Mouse (Mus musculus): Measurements from ENCODE around the gene Dph7. TPM values are rescaled to one million over a fixed set of nuclear protein-coding genes. Genes with fewer than 3 reads are reported as not detected.

The Dph7 gene
- 17.2 and 22.0 TPM in 2 replicates for polyA plus RNA-seq (2014; fragmentation: Nextera tagmentation; extraction: Ambion mirVana)

DNA sequence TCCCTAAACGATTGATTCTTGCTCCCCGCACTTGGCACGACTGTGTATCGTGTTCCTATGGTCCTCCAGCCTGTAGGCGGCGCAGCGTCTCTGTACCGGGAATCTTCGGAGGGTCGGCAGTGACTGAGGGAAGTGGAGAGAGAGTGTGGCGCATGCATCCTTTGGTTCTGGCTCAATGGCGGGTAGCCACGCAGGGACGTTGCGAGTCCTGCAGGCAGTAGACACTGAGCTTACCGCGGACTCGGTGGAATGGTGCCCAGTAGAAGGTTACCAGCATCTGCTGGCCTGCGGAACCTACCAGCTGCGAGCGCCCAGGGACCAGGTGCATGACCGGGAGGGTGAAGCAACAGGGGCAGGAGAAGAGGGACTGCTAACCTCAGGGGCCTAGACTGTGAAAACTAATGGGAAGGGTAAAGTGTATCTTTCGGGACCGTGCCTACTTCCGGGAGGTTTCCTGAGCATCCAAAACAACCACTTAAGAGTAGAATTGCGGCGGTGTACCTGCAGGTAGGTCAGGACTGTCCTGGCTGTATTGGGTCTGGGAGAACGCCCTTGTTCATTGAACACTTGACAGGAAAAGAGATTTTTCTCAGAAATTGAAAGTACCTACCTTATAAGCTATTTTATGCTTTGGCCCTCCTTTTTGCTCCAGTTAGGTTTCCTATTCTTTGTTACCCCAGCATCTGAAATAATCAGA lies at the start of gene Dph7:
Gene Dph7 (plus strand): TSS at position 97 of the 697 bp plus-strand sequence.
- H3K9me3 ChIP-seq (replicated peaks; ENCODE audit: control insufficient read depth, low read length): no peaks in the 10 kb centered on the region
- peak within 1 kb of the TSS; percentile 89 for H3K9ac ChIP-seq (ENCODE audit: low read depth, low read length)
- H3K4me2 ChIP-seq: peak within 1 kb of the TSS; percentile 71
- H3K27ac ChIP-seq (ENCODE audit: low read depth, low read length): no peak within 1 kb of the TSS
- peaks cover 6% of the 10 kb centered on the region; the same call in 1 of the 2 replicates for H3K4me1 ChIP-seq (ENCODE audit: control insufficient read depth, insufficient read depth, low read length)
- peak; percentile 75 for ATAC-seq (replicated peaks; ENCODE audit: insufficient number of reproducible peaks, low FRiP score, low TSS enrichment)
- H3K36me3 ChIP-seq (ENCODE audit: control insufficient read depth, insufficient read depth, low read length): peaks cover 13% of the 10 kb centered on the region
- 2% methylated on average over 28 of the region's 28 CpGs for WGBS (ENCODE audit: insufficient replicate concordance)
- no peaks in the 10 kb centered on the region for H3K27me3 ChIP-seq (ENCODE audit: control insufficient read depth, insufficient read depth, low read length)
- H3K4me3 ChIP-seq (ENCODE audit: low read depth, low read length): peak within 1 kb of the TSS; percentile 74

DNA sequence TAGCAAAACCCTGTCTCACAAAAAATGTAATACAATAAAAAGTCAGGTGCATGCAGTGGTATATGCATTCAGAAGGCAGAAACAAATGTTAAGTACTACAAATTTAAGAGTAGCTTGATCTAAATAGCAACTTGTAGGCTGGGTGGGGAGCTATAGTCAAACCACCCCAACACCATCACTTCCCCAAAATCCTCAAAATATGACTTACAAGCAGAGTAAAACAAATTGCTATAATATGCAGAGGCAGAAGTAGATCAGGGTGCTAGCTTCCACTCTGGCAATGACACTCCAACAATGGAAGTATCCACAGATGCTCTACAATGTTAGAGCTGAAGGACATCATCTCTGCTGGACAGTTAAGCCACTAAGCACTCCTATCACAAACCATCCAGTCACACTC lies 49.6 kb upstream of the Dph7 start:
- H3K27me3 ChIP-seq (ENCODE audit: control insufficient read depth, insufficient read depth, low read length): no peaks in the 10 kb centered on the region
- H3K36me3 ChIP-seq (ENCODE audit: control insufficient read depth, insufficient read depth, low read length): no peaks in the 10 kb centered on the region
- H3K9ac ChIP-seq (ENCODE audit: low read depth, low read length): no peak overlapping the region
- no peak for ATAC-seq (replicated peaks; ENCODE audit: insufficient number of reproducible peaks, low FRiP score, low TSS enrichment)
- H3K4me2 ChIP-seq: no peak overlapping the region
- no peaks in the 10 kb centered on the region for H3K9me3 ChIP-seq (replicated peaks; ENCODE audit: control insufficient read depth, low read length)
- peaks cover 4% of the 10 kb centered on the region for H3K4me1 ChIP-seq (ENCODE audit: control insufficient read depth, insufficient read depth, low read length)
- H3K4me3 ChIP-seq (ENCODE audit: low read depth, low read length): no peak overlapping the region
- H3K27ac ChIP-seq (ENCODE audit: low read depth, low read length): no peak overlapping the region

DNA sequence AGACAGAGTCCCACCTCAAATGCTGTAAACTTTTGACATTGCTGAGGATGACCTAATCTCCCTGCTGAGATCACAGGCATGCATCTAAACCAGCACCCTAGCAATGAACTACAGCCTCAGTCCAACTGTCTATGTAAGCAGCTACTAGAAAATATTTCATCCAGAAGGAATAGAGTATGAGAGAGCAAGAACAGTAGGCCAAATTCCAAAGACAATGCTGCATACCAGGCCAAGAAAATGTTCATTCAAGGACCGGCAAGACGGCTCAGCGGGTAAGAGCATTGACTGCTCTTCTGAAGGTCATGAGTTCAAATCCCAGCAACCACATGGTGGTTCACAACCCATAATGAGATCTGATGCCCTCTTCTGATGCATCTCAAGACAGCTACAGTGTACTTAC lies 47.4 kb upstream of the Dph7 start:
- Histone ChIP-seq H3K4me2 (no peak overlapping the region), H3K27ac (ENCODE audit: low read depth, low read length) (no peak overlapping the region), H3K27me3 (ENCODE audit: control insufficient read depth, insufficient read depth, low read length) (no peaks in the 10 kb centered on the region), H3K9me3 (replicated peaks; ENCODE audit: control insufficient read depth, low read length) (no peaks in the 10 kb centered on the region), H3K4me1 (ENCODE audit: control insufficient read depth, insufficient read depth, low read length) (peaks cover 12% of the 10 kb centered on the region), H3K9ac (ENCODE audit: low read depth, low read length) (no peak overlapping the region), H3K4me3 (ENCODE audit: low read depth, low read length) (no peak overlapping the region), H3K36me3 (ENCODE audit: control insufficient read depth, insufficient read depth, low read length) (no peaks in the 10 kb centered on the region)
- WGBS (ENCODE audit: insufficient replicate concordance): 88% methylated on average over 3 of the region's 3 CpGs
- ATAC-seq (replicated peaks; ENCODE audit: insufficient number of reproducible peaks, low FRiP score, low TSS enrichment): no peak

DNA sequence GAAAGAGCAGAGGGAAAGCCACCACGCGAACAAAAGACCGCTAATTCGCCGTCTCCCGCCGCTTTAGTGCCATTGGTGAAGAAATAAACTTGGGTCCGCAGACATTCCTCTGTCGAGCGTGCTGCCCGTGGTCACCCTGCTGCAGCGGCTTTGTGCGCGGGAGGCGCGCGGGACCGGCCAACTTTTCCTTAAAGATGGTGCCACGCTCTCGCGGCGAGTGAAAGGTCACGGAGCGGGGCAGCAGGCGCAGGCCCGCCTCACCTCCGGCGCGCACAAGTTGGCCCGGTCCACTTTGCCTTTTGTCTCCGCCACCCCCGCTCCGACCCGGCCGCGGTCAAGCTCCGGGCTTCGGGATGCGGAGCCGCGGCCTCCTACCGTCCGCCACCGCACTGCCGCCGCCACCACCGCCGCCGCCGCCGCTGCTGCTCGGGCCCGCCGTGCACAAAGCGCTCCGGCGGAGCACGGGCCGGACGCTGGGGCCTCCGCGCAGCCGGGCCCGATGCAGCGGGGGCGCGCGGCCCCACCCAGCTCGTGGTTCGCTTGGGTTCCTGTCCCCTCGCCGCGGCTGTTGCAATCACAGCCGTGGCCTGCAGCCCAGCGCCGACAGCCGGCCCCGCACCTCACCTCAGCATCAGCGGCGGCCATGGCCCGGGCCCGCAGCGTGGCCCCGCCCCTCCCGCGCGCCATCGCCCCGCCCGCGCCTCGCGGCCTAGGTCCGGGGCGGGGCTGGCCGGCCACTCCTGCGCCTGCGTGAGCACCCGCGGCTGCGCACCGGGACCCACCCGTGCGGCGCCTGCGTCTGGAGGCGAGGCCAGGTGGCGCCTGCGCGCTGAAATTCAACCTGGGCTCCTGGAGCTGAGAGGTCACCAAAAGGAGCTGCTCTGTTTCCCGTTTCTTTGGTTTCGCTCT lies 43.0 kb upstream of the Dph7 start, which contains the start of gene Ehmt1:
Gene Ehmt1 (minus strand): TSS at position 685 of the 909 bp plus-strand sequence.
- peak within 1 kb of the TSS; percentile 89 for H3K27ac ChIP-seq (ENCODE audit: low read depth, low read length)
- H3K4me1 ChIP-seq (ENCODE audit: control insufficient read depth, insufficient read depth, low read length): peaks cover 12% of the 10 kb centered on the region
- no peaks in the 10 kb centered on the region for H3K27me3 ChIP-seq (ENCODE audit: control insufficient read depth, insufficient read depth, low read length)
- peak within 1 kb of the TSS; percentile 99 for H3K4me3 ChIP-seq (ENCODE audit: low read depth, low read length)
- ATAC-seq (replicated peaks; ENCODE audit: insufficient number of reproducible peaks, low FRiP score, low TSS enrichment): peak; percentile 98
- H3K36me3 ChIP-seq (ENCODE audit: control insufficient read depth, insufficient read depth, low read length): no peaks in the 10 kb centered on the region
- peak within 1 kb of the TSS; percentile 74 for H3K4me2 ChIP-seq
- H3K9ac ChIP-seq (ENCODE audit: low read depth, low read length): peak within 1 kb of the TSS; percentile 98
- H3K9me3 ChIP-seq (replicated peaks; ENCODE audit: control insufficient read depth, low read length): no peaks in the 10 kb centered on the region
- under 1% methylated on average over 103 of the region's 112 CpGs for WGBS (ENCODE audit: insufficient replicate concordance)

DNA sequence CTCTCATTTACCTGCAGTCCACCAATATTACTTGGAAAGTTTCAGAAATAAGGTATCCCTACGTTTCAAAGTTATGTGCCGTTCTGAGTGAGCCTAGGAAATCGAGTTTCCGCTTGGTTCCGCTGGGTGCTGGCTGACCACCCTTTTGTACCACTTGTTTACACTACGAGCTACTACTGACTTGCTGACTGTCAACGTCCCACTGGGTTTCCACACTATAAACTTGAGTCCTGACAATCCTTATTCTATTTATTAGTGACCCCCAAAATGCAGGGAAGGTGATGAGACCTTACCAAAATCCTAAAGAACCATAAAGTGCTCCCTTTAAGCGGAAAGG lies 42.4 kb upstream of the Dph7 start:
- H3K4me3 ChIP-seq (ENCODE audit: low read depth, low read length): peak overlapping the region; percentile 99
- peak overlapping the region; percentile 57 for H3K27ac ChIP-seq (ENCODE audit: low read depth, low read length)
- H3K4me2 ChIP-seq: peak overlapping the region; percentile 74
- no peaks in the 10 kb centered on the region for H3K9me3 ChIP-seq (replicated peaks; ENCODE audit: control insufficient read depth, low read length)
- H3K4me1 ChIP-seq (ENCODE audit: control insufficient read depth, insufficient read depth, low read length): peaks cover 12% of the 10 kb centered on the region
- H3K9ac ChIP-seq (ENCODE audit: low read depth, low read length): peak overlapping the region; percentile 98
- no peaks in the 10 kb centered on the region for H3K36me3 ChIP-seq (ENCODE audit: control insufficient read depth, insufficient read depth, low read length)
- peak; percentile 40 for ATAC-seq (replicated peaks; ENCODE audit: insufficient number of reproducible peaks, low FRiP score, low TSS enrichment)
- WGBS (ENCODE audit: insufficient replicate concordance): 10% methylated on average over 8 of the region's 8 CpGs
- H3K27me3 ChIP-seq (ENCODE audit: control insufficient read depth, insufficient read depth, low read length): no peaks in the 10 kb centered on the region

DNA sequence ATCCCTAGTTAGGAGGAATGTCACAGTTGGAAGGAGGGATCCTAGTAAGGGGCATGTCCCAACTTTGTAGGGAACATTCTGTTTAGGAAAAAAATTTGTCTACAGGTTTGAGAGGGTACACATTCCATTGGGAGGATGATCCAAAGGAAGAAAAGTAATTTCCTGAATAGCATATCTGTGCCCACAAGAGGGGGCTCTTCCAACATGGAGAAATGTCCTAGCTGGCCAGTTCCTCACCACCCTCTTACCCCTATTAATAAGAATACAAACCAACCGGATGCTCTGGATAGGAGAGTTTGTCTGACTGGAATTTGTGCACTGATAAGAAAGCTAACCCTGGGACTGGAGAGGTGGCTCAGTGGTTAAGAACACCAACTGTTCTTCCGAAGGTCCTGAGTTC lies 38.6 kb upstream of the Dph7 start:
- WGBS (ENCODE audit: insufficient replicate concordance): 49% methylated on average over 2 of the region's 2 CpGs
- H3K36me3 ChIP-seq (ENCODE audit: control insufficient read depth, insufficient read depth, low read length): no peaks in the 10 kb centered on the region
- no peak for ATAC-seq (replicated peaks; ENCODE audit: insufficient number of reproducible peaks, low FRiP score, low TSS enrichment)
- H3K4me1 ChIP-seq (ENCODE audit: control insufficient read depth, insufficient read depth, low read length): no peaks in the 10 kb centered on the region; the same call in 1 of the 2 replicates
- no peaks in the 10 kb centered on the region; the same call in none of the 2 replicates for H3K27me3 ChIP-seq (ENCODE audit: control insufficient read depth, insufficient read depth, low read length)
- no peak overlapping the region for H3K9ac ChIP-seq (ENCODE audit: low read depth, low read length)
- no peak overlapping the region for H3K27ac ChIP-seq (ENCODE audit: low read depth, low read length)
- H3K9me3 ChIP-seq (replicated peaks; ENCODE audit: control insufficient read depth, low read length): no peaks in the 10 kb centered on the region
- no peak overlapping the region for H3K4me3 ChIP-seq (ENCODE audit: low read depth, low read length)
- H3K4me2 ChIP-seq: no peak overlapping the region

DNA sequence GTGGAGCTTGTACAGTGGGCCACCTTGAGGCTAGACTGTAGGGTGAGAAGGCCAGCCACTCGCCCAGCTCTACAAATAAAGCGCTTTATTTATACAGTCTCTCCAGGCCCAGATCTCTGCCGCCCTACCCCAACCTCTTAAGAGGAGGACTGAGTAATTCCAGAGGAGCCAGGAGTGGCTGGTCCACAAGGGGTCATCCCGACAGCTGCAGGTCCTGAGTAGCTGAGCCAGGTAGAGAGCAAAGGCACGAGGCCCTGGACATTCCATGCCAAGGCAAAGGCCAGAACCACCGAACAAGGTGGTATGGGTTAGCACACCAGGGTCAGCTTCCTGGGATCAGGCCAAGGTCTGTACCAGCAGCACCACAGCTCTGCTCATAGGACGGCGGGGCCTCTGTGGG lies 36.9 kb upstream of the Dph7 start:
- no peak overlapping the region for H3K27ac ChIP-seq (ENCODE audit: low read depth, low read length)
- no peaks in the 10 kb centered on the region; the same call in 1 of the 2 replicates for H3K4me1 ChIP-seq (ENCODE audit: control insufficient read depth, insufficient read depth, low read length)
- no peak overlapping the region for H3K9ac ChIP-seq (ENCODE audit: low read depth, low read length)
- no peak for ATAC-seq (replicated peaks; ENCODE audit: insufficient number of reproducible peaks, low FRiP score, low TSS enrichment)
- H3K36me3 ChIP-seq (ENCODE audit: control insufficient read depth, insufficient read depth, low read length): no peaks in the 10 kb centered on the region
- no peak overlapping the region for H3K4me2 ChIP-seq
- H3K4me3 ChIP-seq (ENCODE audit: low read depth, low read length): no peak overlapping the region
- no peaks in the 10 kb centered on the region for H3K9me3 ChIP-seq (replicated peaks; ENCODE audit: control insufficient read depth, low read length)
- H3K27me3 ChIP-seq (ENCODE audit: control insufficient read depth, insufficient read depth, low read length): no peaks in the 10 kb centered on the region; the same call in none of the 2 replicates
- WGBS (ENCODE audit: insufficient replicate concordance): 82% methylated on average over 8 of the region's 8 CpGs

DNA sequence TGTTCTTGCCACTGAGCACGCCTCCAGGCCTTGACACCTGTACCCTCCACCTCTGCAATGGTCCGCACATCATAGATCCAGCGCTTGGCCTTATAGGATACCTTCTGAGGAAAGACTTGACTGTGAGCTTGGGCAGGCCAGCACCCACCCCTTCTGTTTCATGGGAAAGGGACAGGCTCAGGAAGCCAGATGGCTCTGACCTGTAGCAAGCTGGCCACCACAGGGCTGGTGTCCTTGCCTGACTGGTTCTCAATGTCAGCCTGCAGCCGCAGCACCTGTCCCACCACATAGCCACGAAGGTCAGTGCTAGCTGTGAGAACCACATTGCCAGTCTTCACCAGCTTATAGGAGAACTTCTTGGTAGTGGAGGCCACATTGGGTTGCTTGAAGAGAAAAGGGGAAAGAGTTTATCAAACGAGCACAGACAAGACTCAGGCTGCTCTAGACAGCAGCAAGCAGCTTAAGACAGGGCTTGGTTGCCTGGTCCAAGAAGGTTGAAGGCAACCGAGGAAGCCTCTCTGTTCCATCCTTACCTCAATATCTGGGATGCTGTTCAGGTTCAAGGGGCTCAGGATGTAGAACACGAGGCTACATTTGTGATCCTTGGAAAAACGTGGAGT lies 35.7 kb upstream of the Dph7 start:
- no peak overlapping the region for H3K4me2 ChIP-seq
- no peaks in the 10 kb centered on the region for H3K36me3 ChIP-seq (ENCODE audit: control insufficient read depth, insufficient read depth, low read length)
- H3K27ac ChIP-seq (ENCODE audit: low read depth, low read length): no peak overlapping the region
- H3K4me1 ChIP-seq (ENCODE audit: control insufficient read depth, insufficient read depth, low read length): no peaks in the 10 kb centered on the region; the same call in 1 of the 2 replicates
- H3K9ac ChIP-seq (ENCODE audit: low read depth, low read length): no peak overlapping the region
- no peaks in the 10 kb centered on the region; the same call in none of the 2 replicates for H3K27me3 ChIP-seq (ENCODE audit: control insufficient read depth, insufficient read depth, low read length)
- H3K9me3 ChIP-seq (replicated peaks; ENCODE audit: control insufficient read depth, low read length): no peaks in the 10 kb centered on the region
- ATAC-seq (replicated peaks; ENCODE audit: insufficient number of reproducible peaks, low FRiP score, low TSS enrichment): no peak
- WGBS (ENCODE audit: insufficient replicate concordance): 72% methylated on average over 9 of the region's 9 CpGs
- no peak overlapping the region for H3K4me3 ChIP-seq (ENCODE audit: low read depth, low read length)
